Mouse (Mus musculus) forebrain, embryonic 12.5 days (tissue): ENCODE data around the gene Bad. TPM values are rescaled to one million over a fixed set of nuclear protein-coding genes. Genes with fewer than 3 reads are reported as not detected.
"Not testable (repeated sequence)": the region's sequence is repeated elsewhere in the genome, so short reads cannot be mapped to it uniquely, and the experiment has no call there.

Experiments
- ATAC-seq: fragments of 200-750 bp; cut with Nextera tagmentation; 2 replicates; pipeline ENCODE4 v1.8.0; 2017; ENCODE audit warnings: moderate TSS enrichment; ENCODE audit not compliant: low FRiP score
- H3K27ac ChIP-seq: fragments of 300-500 bp; sonication (generic); 2 replicates; pipeline ENCODE4 v1.5.1; 2016; ENCODE audit warnings: mild to moderate bottlenecking
- H3K27me3 ChIP-seq: fragments of 300-500 bp; sonication (generic); 2 replicates; pipeline ENCODE4 v1.6.1; 2016; ENCODE audit warnings: mild to moderate bottlenecking
- H3K36me3 ChIP-seq: fragments of 300-500 bp; sonication (generic); replicated peaks from 2 replicates; pipeline ENCODE4 v1.6.1; 2016; ENCODE audit warnings: mild to moderate bottlenecking
- H3K4me1 ChIP-seq: fragments of 300-500 bp; sonication (generic); 2 replicates; pipeline ENCODE4 v1.6.1; 2016
- H3K4me2 ChIP-seq: fragments of 300-500 bp; sonication (generic); 2 replicates; pipeline ENCODE4 v1.6.1; 2016; ENCODE audit warnings: mild to moderate bottlenecking, moderate library complexity
- H3K4me3 ChIP-seq: fragments of 300-500 bp; sonication (generic); replicated peaks from 2 replicates; pipeline ENCODE4 v1.5.1; 2016; ENCODE audit warnings: mild to moderate bottlenecking
- H3K9ac ChIP-seq: fragments of 300-500 bp; sonication (generic); 2 replicates; pipeline ENCODE4 v1.6.1; 2016; ENCODE audit warnings: mild to moderate bottlenecking
- H3K9me3 ChIP-seq: fragments of 300-500 bp; sonication (generic); 2 replicates; pipeline ENCODE4 v1.6.1; 2016
- WGBS: fragments of 180-500 bp; shearing (Covaris S2); methylation state at CpG from one replicate; pipeline ENCODE4 v1.1.7; 2016; 5-methylcytosine and 5-hydroxymethylcytosine counted together
- polyA plus RNA-seq: library from polyadenylated mRNA; unstranded; fragments of >200 nt; fragmentation: Nextera tagmentation; extraction: Ambion mirVana; gene quantifications from 2 replicates; pipeline ENCODE4 v1.2.1, GENCODE M21; 2016

The Bad gene
- 62.4 and 65.3 TPM in 2 replicates for polyA plus RNA-seq

DNA sequence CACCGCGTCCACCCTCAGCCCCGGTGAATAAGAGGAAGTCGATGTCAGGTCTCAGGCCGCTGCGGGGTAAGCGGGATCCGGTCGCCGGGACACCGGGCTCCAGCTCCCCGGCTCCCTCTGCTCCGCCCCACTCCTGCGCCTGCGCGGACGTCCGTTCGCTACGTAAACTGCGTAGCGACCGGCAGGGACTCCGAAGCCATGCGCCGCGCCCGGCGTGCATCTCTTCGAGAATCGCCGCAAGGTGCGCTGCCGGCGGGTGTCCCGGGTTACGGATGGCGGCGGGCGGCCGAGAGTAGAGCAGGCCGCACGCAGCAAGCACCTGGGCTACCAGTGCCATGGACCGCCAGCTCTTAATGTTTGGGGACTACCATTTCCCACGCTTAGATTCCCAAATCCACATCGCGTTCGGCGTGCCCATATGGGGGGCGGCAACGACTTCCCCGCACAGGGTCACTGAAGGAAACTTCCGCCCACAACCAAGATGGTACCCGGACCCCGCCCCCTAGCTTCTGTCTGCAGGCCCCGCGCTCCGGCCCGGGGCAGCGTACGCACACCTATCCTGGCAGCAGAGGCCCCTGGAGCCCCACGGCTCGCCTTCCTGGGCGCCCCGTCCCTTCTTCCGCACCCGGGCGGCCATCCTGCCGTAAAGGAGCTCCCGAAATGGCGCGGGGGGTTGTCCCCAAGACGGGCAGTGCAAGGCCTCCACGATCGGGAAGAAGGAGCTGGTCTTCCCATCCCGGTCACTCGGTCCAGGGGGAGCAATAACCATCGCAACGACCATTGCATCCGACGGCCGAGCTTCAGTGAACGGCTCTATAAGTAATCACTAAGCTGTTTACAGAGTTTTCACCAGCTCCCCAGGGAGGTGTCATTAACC lies at the start of gene Bad:
Bad (plus strand) TSS at position 490 of the 877 bp plus-strand sequence.
- H3K27ac ChIP-seq: peak within 1 kb of the TSS; percentile 95
- H3K36me3 ChIP-seq: 0 out of 2 replicates have a peak, but pooled peaks cover 6% of the 10 kb centered on the region
- under 1% methylated on average over 83 of the region's 83 CpGs for WGBS
- H3K9ac ChIP-seq: peak within 1 kb of the TSS; percentile 91
- H3K27me3 ChIP-seq: no peaks in the 10 kb centered on the region
- H3K4me3 ChIP-seq: peak within 1 kb of the TSS; percentile 83
- peaks cover 32% of the 10 kb centered on the region for H3K4me1 ChIP-seq
- peak within 1 kb of the TSS; percentile 99 for H3K4me2 ChIP-seq
- ATAC-seq: peak; percentile 87
- H3K9me3 ChIP-seq: no peaks in the 10 kb centered on the region

DNA sequence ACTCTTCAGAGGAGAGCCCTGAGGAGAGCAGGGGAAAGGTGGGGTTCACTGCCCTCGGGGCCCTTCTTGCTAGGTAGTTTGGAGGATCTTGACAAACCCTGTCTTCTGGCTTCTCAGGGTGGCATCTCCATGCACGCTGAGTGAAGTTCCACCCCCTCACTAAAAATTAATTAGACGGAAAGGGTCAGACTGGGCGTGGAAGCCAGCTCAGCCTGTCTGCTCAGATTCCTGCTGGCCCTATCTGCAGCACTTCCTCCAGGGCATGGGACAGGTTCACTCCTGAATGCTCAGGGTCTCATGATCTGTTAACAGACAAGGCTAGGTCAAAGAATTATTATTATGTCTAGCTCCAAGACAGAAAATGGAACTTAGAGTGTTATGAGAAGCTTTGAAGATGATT lies 49.1 kb upstream of the Bad start:
- Histone ChIP-seq H3K4me3 (no peak overlapping the region), H3K9me3 (0 out of 2 replicates have a peak, but pooled peaks cover 10% of the 10 kb centered on the region), H3K4me2 (no peak overlapping the region), H3K27ac (no peak overlapping the region), H3K9ac (no peak overlapping the region), H3K36me3 (no peaks in the 10 kb centered on the region), H3K4me1 (no peaks in the 10 kb centered on the region), H3K27me3 (no peaks in the 10 kb centered on the region)
- WGBS: 79% methylated on average over 4 of the region's 4 CpGs
- ATAC-seq: no peak

DNA sequence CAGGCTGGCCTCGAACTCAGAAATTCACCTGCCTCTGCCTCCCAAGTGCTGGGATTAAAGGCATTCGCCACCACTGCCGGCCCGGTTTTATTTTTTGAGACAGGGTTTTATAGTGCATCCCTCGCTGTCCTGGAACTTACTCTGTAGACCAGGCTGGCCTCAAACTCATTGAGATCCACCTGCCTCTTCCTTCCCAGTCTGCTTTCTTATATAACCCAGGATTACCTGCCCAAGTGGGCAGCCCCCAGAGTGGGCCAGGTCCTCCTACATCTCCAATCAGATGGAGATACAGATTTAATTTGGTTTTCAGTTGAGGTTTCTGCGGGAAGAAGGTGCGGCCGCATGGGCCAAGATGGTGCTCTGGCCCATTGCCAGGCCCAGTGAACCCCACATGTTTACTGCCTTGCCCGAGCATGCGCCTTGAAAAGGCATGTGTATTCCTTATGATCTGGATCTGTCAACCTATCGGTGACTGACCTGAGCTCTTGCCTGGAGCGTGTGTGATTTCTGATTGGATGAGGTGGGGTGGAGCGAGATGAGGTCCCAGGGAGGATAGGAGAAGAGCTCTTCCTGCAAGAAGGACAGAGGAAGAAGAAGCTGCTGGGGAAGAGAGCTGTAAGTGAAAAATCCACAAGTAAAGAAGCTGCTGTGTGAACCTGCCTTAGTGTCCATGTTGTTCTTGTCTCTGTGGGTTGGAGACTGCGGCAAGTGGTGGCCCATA lies 47.8 kb upstream of the Bad start:
- H3K36me3 ChIP-seq: no peaks in the 10 kb centered on the region
- WGBS: 94% methylated on average over 14 of the region's 14 CpGs
- no peak overlapping the region for H3K4me3 ChIP-seq
- no peaks in the 10 kb centered on the region for H3K4me1 ChIP-seq
- H3K27ac ChIP-seq: no peak overlapping the region
- H3K4me2 ChIP-seq: no peak overlapping the region
- no peak for ATAC-seq
- H3K27me3 ChIP-seq: peaks cover 4% of the 10 kb centered on the region; the same call in 1 of the 2 replicates
- H3K9ac ChIP-seq: 0 out of 2 replicates have a peak overlapping the region, but pooled peaks have one; percentile 18
- H3K9me3 ChIP-seq: 0 out of 2 replicates have a peak, but pooled peaks cover 10% of the 10 kb centered on the region

DNA sequence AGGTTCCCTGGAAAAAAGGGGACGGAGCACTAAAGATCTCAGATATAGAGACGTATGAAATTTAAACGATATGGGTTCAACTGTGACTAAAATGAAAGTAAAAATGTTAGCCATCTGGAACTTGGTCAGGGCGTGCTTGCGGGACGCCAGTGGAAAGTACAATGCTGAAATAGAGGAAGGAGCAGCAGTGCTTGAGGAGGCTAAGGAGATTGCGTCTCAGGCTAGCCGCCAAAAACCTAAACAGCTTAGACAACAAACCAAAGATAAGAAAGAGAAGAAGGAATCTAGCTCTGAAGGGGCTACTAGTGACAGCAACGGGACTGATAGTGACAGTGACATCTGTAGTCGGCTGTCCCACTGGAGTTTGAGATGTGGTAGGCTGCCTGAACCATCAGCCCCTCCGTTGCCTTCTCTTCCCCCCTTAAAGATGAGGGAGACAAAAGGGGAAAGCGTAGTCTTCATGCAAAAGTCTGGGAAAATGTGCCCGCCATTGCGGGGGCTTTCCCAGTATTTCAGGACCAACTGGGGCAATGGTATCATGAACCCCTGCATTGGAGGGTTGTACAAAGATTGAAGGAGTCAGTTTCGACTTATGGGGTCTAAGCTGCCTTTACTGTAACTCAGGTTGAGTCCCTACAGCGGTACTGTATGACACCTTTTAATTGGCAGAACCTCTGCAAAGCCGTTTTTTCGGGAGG lies 45.9 kb upstream of the Bad start:
- H3K4me3 ChIP-seq, ATAC-seq, H3K9me3 ChIP-seq, H3K27me3 ChIP-seq, H3K4me2 ChIP-seq, H3K9ac ChIP-seq, H3K36me3 ChIP-seq, H3K4me1 ChIP-seq, H3K27ac ChIP-seq: not testable (repeated sequence)
- WGBS: 92% methylated on average over 18 of the region's 18 CpGs

DNA sequence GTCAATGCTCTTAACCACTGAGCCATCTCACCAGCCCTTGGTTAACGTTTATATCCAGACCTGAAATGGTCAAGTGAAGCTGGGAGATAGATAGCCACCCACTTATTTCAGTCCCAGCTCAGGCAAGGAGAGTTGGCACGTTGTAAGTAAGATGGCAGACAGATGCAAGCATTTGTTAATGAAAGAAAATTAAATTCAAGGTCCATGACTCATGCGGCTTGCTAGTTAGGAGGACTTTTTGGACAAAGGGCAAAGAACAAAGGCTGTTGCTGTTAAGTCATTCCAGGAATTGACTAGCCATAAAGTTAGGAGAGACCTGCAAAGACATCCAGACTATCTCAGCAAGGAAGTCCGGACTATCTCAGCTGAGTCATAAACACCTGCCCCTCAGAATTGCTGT lies 42.0 kb upstream of the Bad start:
- Histone ChIP-seq H3K4me3 (no peak overlapping the region), H3K9ac (no peak overlapping the region), H3K4me1 (no peaks in the 10 kb centered on the region), H3K9me3 (0 out of 2 replicates have a peak, but pooled peaks cover 7% of the 10 kb centered on the region), H3K36me3 (peaks cover 8% of the 10 kb centered on the region), H3K4me2 (no peak overlapping the region), H3K27ac (no peak overlapping the region), H3K27me3 (peaks cover 4% of the 10 kb centered on the region; the same call in 1 of the 2 replicates)
- ATAC-seq: no peak
- WGBS: 81% methylated on average over 4 of the region's 4 CpGs

DNA sequence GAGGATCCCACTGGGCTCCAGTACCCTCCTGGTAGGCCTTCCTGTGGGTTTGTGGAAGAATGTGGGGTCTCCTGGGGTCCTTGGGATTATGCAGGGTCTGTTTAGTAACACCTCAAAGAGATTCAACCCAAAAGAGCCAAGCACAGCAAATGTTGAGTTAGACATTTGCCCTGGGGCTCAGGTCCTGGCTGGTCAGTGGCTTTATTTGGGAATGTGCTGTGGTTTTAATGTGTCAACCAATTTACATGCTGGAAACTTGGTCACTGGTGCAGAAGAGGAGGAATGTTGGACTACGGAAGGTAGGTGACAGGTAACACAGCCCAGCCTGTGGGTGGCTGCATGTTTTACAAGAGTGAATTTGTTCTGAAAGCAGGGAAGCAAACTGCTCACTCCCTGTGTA lies 38.6 kb upstream of the Bad start:
- Histone ChIP-seq H3K4me1 (peaks cover 7% of the 10 kb centered on the region), H3K27me3 (peaks cover 3% of the 10 kb centered on the region; the same call in 1 of the 2 replicates), H3K36me3 (peaks cover 34% of the 10 kb centered on the region), H3K9ac (no peak overlapping the region), H3K27ac (no peak overlapping the region), H3K4me2 (no peak overlapping the region), H3K9me3 (no peaks in the 10 kb centered on the region), H3K4me3 (no peak overlapping the region)
- ATAC-seq: no peak
- WGBS: 100% methylated on average over 1 of the region's 1 CpGs

DNA sequence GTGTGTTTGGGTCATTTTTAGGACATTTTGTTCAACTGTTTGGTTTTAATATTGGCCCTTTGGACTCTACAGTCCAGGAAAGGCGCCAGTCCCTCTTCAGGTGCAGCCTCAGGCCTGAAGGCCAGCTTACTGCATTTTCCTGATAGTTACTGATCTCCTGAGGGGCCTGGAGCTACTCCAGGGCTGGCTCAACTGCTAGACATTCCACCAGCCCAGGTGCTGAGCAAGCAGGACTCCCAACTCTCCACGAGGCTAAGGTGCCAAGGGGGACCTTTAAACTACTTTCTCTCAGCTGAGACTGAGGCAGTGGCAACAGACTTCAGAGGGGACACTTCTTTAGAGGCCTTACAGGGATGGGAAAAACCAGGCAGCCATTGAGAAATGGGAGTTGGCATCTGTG lies 36.8 kb upstream of the Bad start:
- Histone ChIP-seq H3K4me1 (peaks cover 18% of the 10 kb centered on the region), H3K27ac (no peak overlapping the region), H3K4me2 (no peak overlapping the region), H3K36me3 (peaks cover 34% of the 10 kb centered on the region), H3K4me3 (no peak overlapping the region), H3K27me3 (no peaks in the 10 kb centered on the region), H3K9ac (no peak overlapping the region), H3K9me3 (no peaks in the 10 kb centered on the region)
- no peak for ATAC-seq
- 83% methylated on average over 2 of the region's 2 CpGs for WGBS

DNA sequence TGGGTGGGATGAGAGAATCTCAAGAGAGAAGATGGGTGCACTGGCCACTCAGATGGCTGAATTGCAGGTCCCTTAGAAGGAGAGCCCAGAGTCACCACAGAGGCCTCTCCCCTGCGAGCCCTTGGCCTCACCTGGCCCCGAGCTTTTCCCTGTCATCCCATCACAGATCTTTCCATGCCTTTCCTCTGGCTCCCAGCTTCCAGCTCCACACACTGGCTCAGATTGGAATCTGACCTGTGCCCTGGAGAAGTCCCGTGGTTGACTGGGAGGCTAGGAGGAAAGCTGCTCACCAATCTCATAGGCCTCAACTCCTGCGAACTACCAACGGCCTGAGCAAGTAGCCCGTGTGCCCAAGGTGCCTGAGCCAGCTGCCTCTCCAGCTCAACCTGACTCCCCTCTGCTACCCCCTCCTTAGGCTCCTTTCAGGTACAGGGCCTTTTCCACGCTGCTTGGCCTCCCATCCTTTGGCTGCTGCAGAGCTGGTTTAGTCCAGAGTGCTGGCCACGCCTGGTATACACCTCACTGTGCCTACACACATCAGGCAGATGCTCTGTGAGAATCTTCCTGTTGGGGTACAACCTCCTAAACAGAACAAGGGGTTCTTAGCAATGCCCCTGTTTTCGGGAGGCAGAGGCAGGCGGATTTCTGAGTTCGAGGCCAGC lies 36.0 kb upstream of the Bad start:
- Histone ChIP-seq H3K36me3 (peaks cover 34% of the 10 kb centered on the region), H3K4me1 (peaks cover 18% of the 10 kb centered on the region), H3K9ac (no peak overlapping the region), H3K4me2 (no peak overlapping the region), H3K27ac (no peak overlapping the region), H3K4me3 (no peak overlapping the region), H3K9me3 (no peaks in the 10 kb centered on the region), H3K27me3 (no peaks in the 10 kb centered on the region)
- ATAC-seq: no peak
- 92% methylated on average over 11 of the region's 11 CpGs for whole genome bisulfite sequencing

DNA sequence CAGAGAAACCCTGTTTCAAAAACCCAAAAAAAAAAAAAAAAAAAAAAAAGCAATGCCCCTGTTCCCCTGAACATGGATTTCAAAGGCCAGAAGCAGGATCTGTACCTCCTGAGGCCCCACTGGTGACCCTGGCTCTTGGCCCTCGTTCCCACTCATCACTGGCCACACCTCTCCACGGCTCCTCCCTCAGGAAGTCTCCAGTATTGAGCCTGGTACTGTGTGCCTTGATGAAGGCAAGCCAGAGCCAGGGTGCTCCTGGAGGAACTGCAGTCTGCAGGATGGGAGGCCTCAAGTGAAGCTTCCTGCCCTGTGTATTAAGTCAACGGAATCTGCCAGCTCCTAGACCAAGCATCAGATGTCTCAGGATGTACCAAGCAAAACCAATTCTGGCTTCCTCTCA lies 35.5 kb upstream of the Bad start:
- H3K27ac ChIP-seq: no peak overlapping the region
- ATAC-seq: no peak
- no peak overlapping the region for H3K4me2 ChIP-seq
- peaks cover 37% of the 10 kb centered on the region for H3K36me3 ChIP-seq
- H3K9me3 ChIP-seq: no peaks in the 10 kb centered on the region
- H3K9ac ChIP-seq: no peak overlapping the region
- WGBS: 90% methylated on average over 3 of the region's 3 CpGs
- H3K4me1 ChIP-seq: peaks cover 22% of the 10 kb centered on the region
- H3K27me3 ChIP-seq: no peaks in the 10 kb centered on the region
- H3K4me3 ChIP-seq: no peak overlapping the region

DNA sequence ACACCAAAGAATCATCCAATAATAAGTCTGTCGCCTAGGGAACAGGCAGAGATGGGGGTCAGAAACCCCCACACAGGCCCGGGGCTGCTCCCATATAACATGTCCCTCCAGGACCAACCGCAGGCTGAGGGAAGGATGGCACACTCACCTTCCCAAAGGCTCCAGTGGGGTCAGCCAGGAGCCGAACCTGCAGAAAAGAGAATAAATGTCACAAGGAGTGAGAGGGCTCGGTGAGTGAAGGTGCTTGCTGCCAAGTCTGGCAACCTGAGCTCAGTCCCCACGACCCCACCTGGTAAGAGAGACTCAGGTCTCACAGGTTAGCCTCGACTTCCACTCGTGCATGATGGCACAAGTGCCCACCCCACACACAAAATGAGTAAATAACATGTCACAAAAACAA lies 34.6 kb upstream of the Bad start:
- no peak for ATAC-seq
- Histone ChIP-seq H3K4me3 (no peak overlapping the region), H3K4me2 (no peak overlapping the region), H3K27me3 (no peaks in the 10 kb centered on the region), H3K9me3 (no peaks in the 10 kb centered on the region), H3K36me3 (peaks cover 46% of the 10 kb centered on the region), H3K9ac (no peak overlapping the region), H3K27ac (no peak overlapping the region), H3K4me1 (peaks cover 29% of the 10 kb centered on the region)
- 91% methylated on average over 8 of the region's 8 CpGs for WGBS

DNA sequence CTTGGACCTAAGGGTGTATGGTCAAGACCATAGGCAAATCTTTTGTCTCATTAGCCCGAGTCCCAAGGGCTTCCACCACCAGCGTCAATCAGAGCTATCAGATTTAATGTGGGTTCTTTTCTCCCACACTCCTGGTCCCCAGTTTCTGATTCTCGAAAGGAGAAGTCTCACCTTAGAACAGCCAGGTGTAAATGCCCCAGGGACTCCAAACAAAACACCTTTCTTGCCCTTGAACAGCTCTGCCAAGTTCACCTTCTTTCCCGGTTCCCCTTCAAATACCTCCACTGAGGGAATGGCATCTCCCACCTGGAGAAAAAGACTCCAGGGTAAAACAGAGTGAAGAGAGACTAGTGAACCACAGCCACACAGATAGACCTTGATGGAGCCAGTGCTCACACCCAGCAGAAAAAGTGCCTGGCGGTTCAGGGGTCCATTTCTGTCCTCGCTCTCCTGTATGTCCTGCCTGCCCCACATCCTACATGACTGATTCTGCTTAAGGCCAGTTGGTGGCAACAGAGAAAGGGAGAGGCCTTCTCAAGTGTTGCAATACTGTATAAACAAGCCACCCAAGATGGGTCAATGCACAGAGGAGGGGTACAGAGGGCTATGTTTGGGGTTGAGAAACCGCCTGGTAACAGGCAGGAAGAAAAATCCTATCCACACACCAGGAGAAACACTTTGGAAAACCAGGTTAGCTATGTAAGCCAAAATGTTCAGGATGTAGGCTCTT lies 33.7 kb upstream of the Bad start:
- ATAC-seq: no peak
- H3K36me3 ChIP-seq: peaks cover 55% of the 10 kb centered on the region
- H3K27ac ChIP-seq: no peak overlapping the region
- peak overlapping the region; percentile 72 for H3K4me2 ChIP-seq
- no peaks in the 10 kb centered on the region for H3K9me3 ChIP-seq
- H3K4me1 ChIP-seq: peaks cover 29% of the 10 kb centered on the region
- H3K27me3 ChIP-seq: no peaks in the 10 kb centered on the region
- peak overlapping the region; percentile 72 for H3K9ac ChIP-seq
- peak overlapping the region; percentile 65 for H3K4me3 ChIP-seq
- 92% methylated on average over 7 of the region's 7 CpGs for WGBS
